Mouse (Mus musculus): ENCODE results near the gene Akr1a1. TPM values are rescaled to one million over a fixed set of nuclear protein-coding genes. Genes with fewer than 3 reads are reported as not detected.

The Akr1a1 gene
- polyA plus RNA-seq, 1 experiment from 2014 or later = 955 TPM

GRCm38 (mm10) chr4:116651797-116652135 lies 286 bp upstream of the Akr1a1 start:
- Histone ChIP-seq H3K27me3 (replicated peaks; ENCODE audit: control insufficient read depth, insufficient read depth, low read length) (no peaks in the 10 kb centered on the region), H3K4me2 (ENCODE audit: low read length) (peak overlapping the region; percentile 75), H3K27ac (ENCODE audit: low read depth, low read length) (no peak overlapping the region), H3K36me3 (ENCODE audit: control insufficient read depth, insufficient read depth, low read length) (peaks cover 9% of the 10 kb centered on the region; the same call in 1 of the 2 replicates), H3K4me1 (ENCODE audit: control insufficient read depth, insufficient read depth, low read length) (peaks cover 10% of the 10 kb centered on the region), H3K9ac (ENCODE audit: low read length) (peak overlapping the region; percentile 88), H3K4me3 (ENCODE audit: low read depth, low read length) (peak overlapping the region; percentile 79), H3K9me3 (replicated peaks; ENCODE audit: control insufficient read depth, low read length) (no peaks in the 10 kb centered on the region)
- DNase-seq (ENCODE audit: low spot score) (no peak), ATAC-seq (peak; percentile 21; the same call in 1 of the 2 replicates)
- 11% methylated on average over 6 of the region's 6 CpGs for WGBS

- Histone ChIP-seq H3K27ac (ENCODE audit: low read depth, low read length) (0 out of 2 replicates have a peak overlapping the region, but pooled peaks have one; percentile 73), H3K4me1 (ENCODE audit: control insufficient read depth, insufficient read depth, low read length) (peaks cover 10% of the 10 kb centered on the region), H3K27me3 (replicated peaks; ENCODE audit: control insufficient read depth, insufficient read depth, low read length) (no peaks in the 10 kb centered on the region), H3K9me3 (replicated peaks; ENCODE audit: control insufficient read depth, low read length) (no peaks in the 10 kb centered on the region), H3K9ac (ENCODE audit: low read length) (peak overlapping the region; percentile 88), H3K36me3 (ENCODE audit: control insufficient read depth, insufficient read depth, low read length) (peaks cover 16% of the 10 kb centered on the region), H3K4me3 (ENCODE audit: low read depth, low read length) (peak overlapping the region; percentile 79), H3K4me2 (ENCODE audit: low read length) (peak overlapping the region; percentile 75)
- DNase-seq (ENCODE audit: low spot score) (no peak), ATAC-seq (no peak)
- WGBS = 53% methylated on average over 5 of the region's 5 CpGs
Observed at GRCm38 (mm10) chr4:116650365-116650764, 1.1 kb downstream of the Akr1a1 start.

- Histone ChIP-seq H3K4me2 (ENCODE audit: low read length) (peak overlapping the region; percentile 75), H3K4me1 (ENCODE audit: control insufficient read depth, insufficient read depth, low read length) (peaks cover 10% of the 10 kb centered on the region), H3K9ac (ENCODE audit: low read length) (no peak overlapping the region), H3K36me3 (ENCODE audit: control insufficient read depth, insufficient read depth, low read length) (peaks cover 25% of the 10 kb centered on the region), H3K27me3 (replicated peaks; ENCODE audit: control insufficient read depth, insufficient read depth, low read length) (no peaks in the 10 kb centered on the region), H3K4me3 (ENCODE audit: low read depth, low read length) (0 out of 2 replicates have a peak overlapping the region, but pooled peaks have one; percentile 79), H3K27ac (ENCODE audit: low read depth, low read length) (no peak overlapping the region), H3K9me3 (replicated peaks; ENCODE audit: control insufficient read depth, low read length) (no peaks in the 10 kb centered on the region)
- ATAC-seq (no peak), DNase-seq (ENCODE audit: low spot score) (no peak)
- WGBS = 97% methylated on average over 2 of the region's 2 CpGs
Observed at GRCm38 (mm10) chr4:116649411-116649810, 2.1 kb downstream of the Akr1a1 start.

DNA sequence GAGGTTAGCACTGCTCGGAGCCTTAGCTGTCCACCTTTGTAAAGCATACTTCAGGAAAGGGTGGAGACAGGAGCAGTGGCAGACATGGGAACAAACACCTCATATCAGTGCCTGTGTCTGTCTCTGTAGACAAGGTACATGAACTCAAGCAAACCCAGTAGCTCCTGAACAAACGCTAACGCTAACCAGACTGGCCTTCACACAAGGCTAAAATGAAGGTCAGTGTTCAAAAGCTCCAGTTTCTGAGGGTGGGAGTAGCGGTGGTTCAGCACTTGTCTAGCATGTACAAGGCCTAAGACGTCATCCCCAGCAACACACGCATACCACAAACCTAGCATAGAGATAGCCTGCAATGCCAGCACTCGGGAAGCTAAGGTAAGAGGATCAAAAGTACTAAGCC lies 5.9 kb downstream of the Akr1a1 start:
- 92% methylated on average over 7 of the region's 7 CpGs for WGBS
- peaks cover 58% of the 10 kb centered on the region for H3K36me3 ChIP-seq (ENCODE audit: control insufficient read depth, insufficient read depth, low read length)

GRCm38 (mm10) chr4:116644326-116644725 lies 7.2 kb downstream of the Akr1a1 start:
- ATAC-seq (no peak), DNase-seq (ENCODE audit: low spot score) (peak; percentile 59)
- H3K27ac ChIP-seq (ENCODE audit: low read depth, low read length) = no peak overlapping the region
- H3K4me3 ChIP-seq (ENCODE audit: low read depth, low read length) = no peak overlapping the region
- H3K36me3 ChIP-seq (ENCODE audit: control insufficient read depth, insufficient read depth, low read length) = peaks cover 68% of the 10 kb centered on the region
- H3K4me1 ChIP-seq (ENCODE audit: control insufficient read depth, insufficient read depth, low read length) = peaks cover 3% of the 10 kb centered on the region
- H3K4me2 ChIP-seq (ENCODE audit: low read length) = no peak overlapping the region
- no peaks in the 10 kb centered on the region for H3K27me3 ChIP-seq (replicated peaks; ENCODE audit: control insufficient read depth, insufficient read depth, low read length)
- H3K9me3 ChIP-seq (replicated peaks; ENCODE audit: control insufficient read depth, low read length) = no peaks in the 10 kb centered on the region
- 53% methylated on average over 6 of the region's 6 CpGs for WGBS
- no peak overlapping the region for H3K9ac ChIP-seq (ENCODE audit: low read length)

More for the DNA sequence above, 5.9 kb downstream of the Akr1a1 start:
- Histone ChIP-seq H3K9ac (ENCODE audit: low read length) (no peak overlapping the region), H3K4me3 (ENCODE audit: low read depth, low read length) (no peak overlapping the region), H3K27me3 (replicated peaks; ENCODE audit: control insufficient read depth, insufficient read depth, low read length) (no peaks in the 10 kb centered on the region), H3K4me2 (ENCODE audit: low read length) (no peak overlapping the region), H3K27ac (ENCODE audit: low read depth, low read length) (no peak overlapping the region), H3K9me3 (replicated peaks; ENCODE audit: control insufficient read depth, low read length) (no peaks in the 10 kb centered on the region), H3K4me1 (ENCODE audit: control insufficient read depth, insufficient read depth, low read length) (peaks cover 10% of the 10 kb centered on the region)
- DNase-seq (ENCODE audit: low spot score) (no peak), ATAC-seq (no peak)

- H3K27ac ChIP-seq (ENCODE audit: low read depth, low read length) = no peak overlapping the region
- no peaks in the 10 kb centered on the region for H3K4me1 ChIP-seq (ENCODE audit: control insufficient read depth, insufficient read depth, low read length)
- no peak overlapping the region for H3K9ac ChIP-seq (ENCODE audit: low read length)
- H3K4me3 ChIP-seq (ENCODE audit: low read depth, low read length) = no peak overlapping the region
- H3K36me3 ChIP-seq (ENCODE audit: control insufficient read depth, insufficient read depth, low read length) = peaks cover 80% of the 10 kb centered on the region
- ATAC-seq (no peak), DNase-seq (ENCODE audit: low spot score) (no peak)
- no peaks in the 10 kb centered on the region for H3K9me3 ChIP-seq (replicated peaks; ENCODE audit: control insufficient read depth, low read length)
- H3K27me3 ChIP-seq (replicated peaks; ENCODE audit: control insufficient read depth, insufficient read depth, low read length) = no peaks in the 10 kb centered on the region
- 100% methylated on average over 1 of the region's 1 CpGs for WGBS
- H3K4me2 ChIP-seq (ENCODE audit: low read length) = no peak overlapping the region
Observed at GRCm38 (mm10) chr4:116642071-116642470, 9.4 kb downstream of the Akr1a1 start.

DNA sequence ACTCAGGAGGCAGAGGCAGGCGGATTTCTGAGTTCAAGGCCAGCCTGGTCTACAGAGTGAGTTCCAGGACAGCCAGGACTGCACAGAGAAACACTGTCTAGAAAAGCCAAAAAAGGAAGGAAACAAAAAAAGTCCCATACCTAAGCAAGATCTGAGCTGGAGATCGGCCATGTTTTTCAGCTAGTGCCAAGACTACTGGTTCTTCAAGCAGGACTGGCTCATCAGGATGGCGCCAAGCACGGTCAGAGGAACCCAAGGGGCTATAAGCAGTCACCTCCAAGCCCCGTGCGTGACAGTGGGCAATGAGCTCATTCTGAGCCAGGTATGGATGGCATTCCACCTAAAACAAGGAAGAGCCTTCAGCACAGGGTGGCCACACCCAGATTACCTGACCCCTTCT lies 12.7 kb downstream of the Akr1a1 start:
- no peaks in the 10 kb centered on the region for H3K27me3 ChIP-seq (replicated peaks; ENCODE audit: control insufficient read depth, insufficient read depth, low read length)
- no peaks in the 10 kb centered on the region for H3K4me1 ChIP-seq (ENCODE audit: control insufficient read depth, insufficient read depth, low read length)
- H3K36me3 ChIP-seq (ENCODE audit: control insufficient read depth, insufficient read depth, low read length) = peaks cover 89% of the 10 kb centered on the region
- 96% methylated on average over 6 of the region's 6 CpGs for WGBS
- H3K27ac ChIP-seq (ENCODE audit: low read depth, low read length) = no peak overlapping the region
- H3K9ac ChIP-seq (ENCODE audit: low read length) = no peak overlapping the region
- no peaks in the 10 kb centered on the region for H3K9me3 ChIP-seq (replicated peaks; ENCODE audit: control insufficient read depth, low read length)
- DNase-seq (ENCODE audit: low spot score) (no peak), ATAC-seq (no peak)
- H3K4me2 ChIP-seq (ENCODE audit: low read length) = no peak overlapping the region
- H3K4me3 ChIP-seq (ENCODE audit: low read depth, low read length) = no peak overlapping the region

DNA sequence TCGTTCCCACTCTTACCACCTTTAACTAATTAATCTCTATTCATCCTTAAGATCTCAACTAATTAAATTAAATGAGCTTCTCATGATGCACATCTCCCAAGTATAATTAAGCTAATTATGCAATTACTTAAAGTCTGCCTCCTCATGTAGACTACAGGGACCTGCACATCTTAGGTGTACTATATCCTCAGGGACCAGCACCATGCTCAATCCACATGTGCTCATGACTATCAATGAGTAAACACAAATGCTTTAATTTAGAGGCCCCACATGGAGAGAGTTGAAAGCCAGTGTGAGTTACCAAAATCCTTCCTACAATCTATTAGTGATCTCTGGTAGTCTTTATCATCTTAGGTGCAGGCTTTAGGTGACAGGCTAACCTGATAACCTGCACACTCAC lies 16.3 kb downstream of the Akr1a1 start:
- H3K9ac ChIP-seq (ENCODE audit: low read length) = no peak overlapping the region
- no peaks in the 10 kb centered on the region for H3K27me3 ChIP-seq (replicated peaks; ENCODE audit: control insufficient read depth, insufficient read depth, low read length)
- no peak overlapping the region for H3K4me3 ChIP-seq (ENCODE audit: low read depth, low read length)
- DNase-seq (ENCODE audit: low spot score) (no peak), ATAC-seq (no peak)
- 41% methylated on average over 1 of the region's 1 CpGs for WGBS
- peaks cover 64% of the 10 kb centered on the region for H3K36me3 ChIP-seq (ENCODE audit: control insufficient read depth, insufficient read depth, low read length)
- no peak overlapping the region for H3K4me2 ChIP-seq (ENCODE audit: low read length)
- no peaks in the 10 kb centered on the region for H3K9me3 ChIP-seq (replicated peaks; ENCODE audit: control insufficient read depth, low read length)
- H3K27ac ChIP-seq (ENCODE audit: low read depth, low read length) = no peak overlapping the region
- H3K4me1 ChIP-seq (ENCODE audit: control insufficient read depth, insufficient read depth, low read length) = no peaks in the 10 kb centered on the region

- 8% methylated on average over 23 of the region's 23 CpGs for WGBS
- peak within 1 kb of the TSS; percentile 91 for H3K9ac ChIP-seq (ENCODE audit: low read length)
Observed at GRCm38 (mm10) chr4:116627722-116628662, 23.5 kb downstream of the Akr1a1 start, which contains the start of gene Nasp. Gene Nasp, minus strand, starts transcription at chr4:116627941.

More at GRCm38 (mm10) chr4:116627722-116628662, 23.5 kb downstream of the Akr1a1 start, which contains the start of gene Nasp:
- Histone ChIP-seq H3K4me3 (ENCODE audit: low read depth, low read length) (peak within 1 kb of the TSS; percentile 99), H3K36me3 (ENCODE audit: control insufficient read depth, insufficient read depth, low read length) (0 out of 2 replicates have a peak, but pooled peaks cover 7% of the 10 kb centered on the region), H3K4me1 (ENCODE audit: control insufficient read depth, insufficient read depth, low read length) (peaks cover 10% of the 10 kb centered on the region), H3K27me3 (replicated peaks; ENCODE audit: control insufficient read depth, insufficient read depth, low read length) (no peaks in the 10 kb centered on the region), H3K9me3 (replicated peaks; ENCODE audit: control insufficient read depth, low read length) (no peaks in the 10 kb centered on the region), H3K4me2 (ENCODE audit: low read length) (peak within 1 kb of the TSS; percentile 53), H3K27ac (ENCODE audit: low read depth, low read length) (peak within 1 kb of the TSS; percentile 93)
- ATAC-seq = peak; percentile 89
- peak; percentile 94 for DNase-seq (ENCODE audit: low spot score)
